Mouse (Mus musculus): ENCODE data around the gene Elovl5. TPM values are rescaled to one million over a fixed set of nuclear protein-coding genes. Genes with fewer than 3 reads are reported as not detected.

Gene Elovl5
- polyA plus RNA-seq, 1 experiment from 2014 or later = 93.2 TPM

- Histone ChIP-seq H3K4me1 (peaks cover 38% of the 10 kb centered on the region), H3K36me3 (no peaks in the 10 kb centered on the region), H3K4me3 (replicated peaks) (peak overlapping the region; percentile 99), H3K9ac (peak overlapping the region; percentile 86), H3K9me3 (replicated peaks) (no peaks in the 10 kb centered on the region), H3K27me3 (no peaks in the 10 kb centered on the region), H3K4me2 (peak overlapping the region; percentile 86), H3K27ac (peak overlapping the region; percentile 90)
- ATAC-seq (replicated peaks; ENCODE audit: low FRiP score) = no peak
- 9% methylated on average over 10 of the region's 10 CpGs for WGBS
Observed at GRCm38 (mm10) chr9:77918211-77918610, 1.0 kb downstream of the Elovl5 start.

GRCm38 (mm10) chr9:77918961-77919670, 2.0 kb downstream of the Elovl5 start:
- H3K9me3 ChIP-seq (replicated peaks) = no peaks in the 10 kb centered on the region
- H3K9ac ChIP-seq = no peak overlapping the region
- ATAC-seq (replicated peaks; ENCODE audit: low FRiP score) = no peak
- peak overlapping the region; percentile 99 for H3K4me3 ChIP-seq (replicated peaks)
- H3K4me1 ChIP-seq = peaks cover 46% of the 10 kb centered on the region
- peak overlapping the region; percentile 27; the same call in 1 of the 2 replicates for H3K27ac ChIP-seq
- no peaks in the 10 kb centered on the region for H3K36me3 ChIP-seq
- peak overlapping the region; percentile 86 for H3K4me2 ChIP-seq
- 55% methylated on average over 5 of the region's 5 CpGs for WGBS
- H3K27me3 ChIP-seq = no peaks in the 10 kb centered on the region

GRCm38 (mm10) chr9:77920481-77920880, 3.3 kb downstream of the Elovl5 start:
- 71% methylated on average over 3 of the region's 3 CpGs for WGBS
- Histone ChIP-seq H3K4me1 (peaks cover 49% of the 10 kb centered on the region), H3K27me3 (no peaks in the 10 kb centered on the region), H3K9me3 (replicated peaks) (no peaks in the 10 kb centered on the region), H3K36me3 (no peaks in the 10 kb centered on the region), H3K9ac (no peak overlapping the region), H3K27ac (no peak overlapping the region), H3K4me3 (replicated peaks) (no peak overlapping the region), H3K4me2 (no peak overlapping the region)
- no peak for ATAC-seq (replicated peaks; ENCODE audit: low FRiP score)

GRCm38 (mm10) chr9:77921366-77922260, 4.4 kb downstream of the Elovl5 start:
- no peak for ATAC-seq (replicated peaks; ENCODE audit: low FRiP score)
- no peak overlapping the region for H3K4me3 ChIP-seq (replicated peaks)
- peaks cover 54% of the 10 kb centered on the region for H3K4me1 ChIP-seq
- H3K9me3 ChIP-seq (replicated peaks) = no peaks in the 10 kb centered on the region
- H3K36me3 ChIP-seq = no peaks in the 10 kb centered on the region
- H3K27ac ChIP-seq = no peak overlapping the region
- 76% methylated on average over 16 of the region's 18 CpGs for WGBS
- H3K27me3 ChIP-seq = no peaks in the 10 kb centered on the region
- no peak overlapping the region for H3K4me2 ChIP-seq
- no peak overlapping the region for H3K9ac ChIP-seq

GRCm38 (mm10) chr9:77923774-77924173, 6.6 kb downstream of the Elovl5 start:
- Histone ChIP-seq H3K27me3 (no peaks in the 10 kb centered on the region), H3K27ac (no peak overlapping the region), H3K9me3 (replicated peaks) (no peaks in the 10 kb centered on the region), H3K4me3 (replicated peaks) (no peak overlapping the region), H3K36me3 (no peaks in the 10 kb centered on the region), H3K9ac (no peak overlapping the region), H3K4me1 (peaks cover 56% of the 10 kb centered on the region), H3K4me2 (no peak overlapping the region)
- 0 out of 2 replicates have a peak, but pooled peaks have one; percentile 43 for ATAC-seq (replicated peaks; ENCODE audit: low FRiP score)
- WGBS = 80% methylated on average over 8 of the region's 8 CpGs

- Histone ChIP-seq H3K4me1 (peaks cover 52% of the 10 kb centered on the region), H3K36me3 (no peaks in the 10 kb centered on the region), H3K4me2 (no peak overlapping the region), H3K4me3 (replicated peaks) (no peak overlapping the region), H3K9ac (no peak overlapping the region), H3K27ac (no peak overlapping the region), H3K9me3 (replicated peaks) (no peaks in the 10 kb centered on the region), H3K27me3 (no peaks in the 10 kb centered on the region)
- no peak for ATAC-seq (replicated peaks; ENCODE audit: low FRiP score)
- 74% methylated on average over 11 of the region's 11 CpGs for WGBS
Observed at GRCm38 (mm10) chr9:77924199-77924598, 7.0 kb downstream of the Elovl5 start.

GRCm38 (mm10) chr9:77926151-77926550, 9.0 kb downstream of the Elovl5 start:
- Histone ChIP-seq H3K4me2 (no peak overlapping the region), H3K9me3 (replicated peaks) (no peaks in the 10 kb centered on the region), H3K4me3 (replicated peaks) (no peak overlapping the region), H3K9ac (no peak overlapping the region), H3K27me3 (no peaks in the 10 kb centered on the region), H3K4me1 (peaks cover 52% of the 10 kb centered on the region), H3K36me3 (no peaks in the 10 kb centered on the region), H3K27ac (no peak overlapping the region)
- ATAC-seq (replicated peaks; ENCODE audit: low FRiP score) = no peak
- 72% methylated on average over 8 of the region's 8 CpGs for WGBS

GRCm38 (mm10) chr9:77926911-77927310, 9.7 kb downstream of the Elovl5 start:
- no peak overlapping the region for H3K4me2 ChIP-seq
- H3K4me3 ChIP-seq (replicated peaks) = no peak overlapping the region
- H3K27ac ChIP-seq = no peak overlapping the region
- no peaks in the 10 kb centered on the region for H3K27me3 ChIP-seq
- H3K9me3 ChIP-seq (replicated peaks) = no peaks in the 10 kb centered on the region
- no peaks in the 10 kb centered on the region for H3K36me3 ChIP-seq
- no peak overlapping the region for H3K9ac ChIP-seq
- H3K4me1 ChIP-seq = peaks cover 54% of the 10 kb centered on the region
- no peak for ATAC-seq (replicated peaks; ENCODE audit: low FRiP score)
- WGBS = 94% methylated on average over 5 of the region's 5 CpGs

GRCm38 (mm10) chr9:77927431-77927830, 10.3 kb downstream of the Elovl5 start:
- Histone ChIP-seq H3K36me3 (no peaks in the 10 kb centered on the region), H3K27me3 (no peaks in the 10 kb centered on the region), H3K4me1 (peaks cover 56% of the 10 kb centered on the region), H3K4me3 (replicated peaks) (no peak overlapping the region), H3K9ac (no peak overlapping the region), H3K27ac (no peak overlapping the region; the same call in 1 of the 2 replicates), H3K9me3 (replicated peaks) (no peaks in the 10 kb centered on the region), H3K4me2 (no peak overlapping the region)
- WGBS = 57% methylated on average over 6 of the region's 6 CpGs
- ATAC-seq (replicated peaks; ENCODE audit: low FRiP score) = no peak

- WGBS = 88% methylated on average over 4 of the region's 4 CpGs
- Histone ChIP-seq H3K4me3 (replicated peaks) (no peak overlapping the region), H3K9me3 (replicated peaks) (no peaks in the 10 kb centered on the region), H3K27ac (no peak overlapping the region), H3K4me1 (peaks cover 48% of the 10 kb centered on the region), H3K27me3 (no peaks in the 10 kb centered on the region), H3K36me3 (no peaks in the 10 kb centered on the region), H3K4me2 (no peak overlapping the region), H3K9ac (no peak overlapping the region)
- ATAC-seq (replicated peaks; ENCODE audit: low FRiP score) = no peak
Observed at GRCm38 (mm10) chr9:77928769-77929168, 11.6 kb downstream of the Elovl5 start.

- Histone ChIP-seq H3K4me1 (peaks cover 44% of the 10 kb centered on the region), H3K9ac (no peak overlapping the region), H3K36me3 (no peaks in the 10 kb centered on the region), H3K4me2 (no peak overlapping the region), H3K27ac (no peak overlapping the region), H3K27me3 (no peaks in the 10 kb centered on the region), H3K9me3 (replicated peaks) (no peaks in the 10 kb centered on the region), H3K4me3 (replicated peaks) (no peak overlapping the region)
- 81% methylated on average over 5 of the region's 5 CpGs for WGBS
- ATAC-seq (replicated peaks; ENCODE audit: low FRiP score) = no peak
Observed at GRCm38 (mm10) chr9:77929296-77929695, 12.1 kb downstream of the Elovl5 start.
